Mouse (Mus musculus) kidney, embryonic 14.5 days (tissue): ENCODE measurements at regions not wholly inside any gene's neighbourhood (a gene's known extent, or its start where the extent isn't known, plus 50 kb on each side); places are given as distances from the start of the nearest gene placed in this dataset.

Experiments used
- ATAC-seq: fragments of 200-750 bp; cut with Nextera tagmentation; 2 replicates; pipeline ENCODE4 v1.8.0; 2017; ENCODE audit warnings: moderate number of reproducible peaks, mild to moderate bottlenecking, moderate TSS enrichment, moderate library complexity; ENCODE audit not compliant: low FRiP score, low TSS enrichment
- H3K27ac ChIP-seq: fragments of 300-500 bp; sonication (generic); 2 replicates; pipeline ENCODE4 v1.5.1; 2014; ENCODE audit warnings: low read depth, mild to moderate bottlenecking, low read length, moderate library complexity, mixed read lengths
- H3K27me3 ChIP-seq: fragments of 300-500 bp; sonication (generic); 2 replicates; pipeline ENCODE4 v1.6.1; 2014; ENCODE audit warnings: mild to moderate bottlenecking, low read length; ENCODE audit not compliant: control insufficient read depth, insufficient read depth
- H3K36me3 ChIP-seq: fragments of 300-500 bp; sonication (generic); 2 replicates; pipeline ENCODE4 v1.6.1; 2014; ENCODE audit warnings: low read length, mixed read lengths; ENCODE audit not compliant: control insufficient read depth, insufficient read depth
- H3K4me1 ChIP-seq: fragments of 300-500 bp; sonication (generic); 2 replicates; pipeline ENCODE4 v1.6.1; 2014; ENCODE audit warnings: low read length, mixed read lengths; ENCODE audit not compliant: control insufficient read depth, insufficient read depth
- H3K4me2 ChIP-seq: fragments of 300-500 bp; sonication (generic); replicated peaks from 2 replicates; pipeline ENCODE4 v1.6.1; 2014; ENCODE audit warnings: low read depth, mild to moderate bottlenecking, low read length
- H3K4me3 ChIP-seq: fragments of 300-500 bp; sonication (generic); 2 replicates; pipeline ENCODE4 v1.5.1; 2014; ENCODE audit warnings: mild to moderate bottlenecking, low read length
- H3K9ac ChIP-seq: fragments of 300-500 bp; sonication (generic); 2 replicates; pipeline ENCODE4 v1.6.1; 2014; ENCODE audit warnings: low read depth, mild to moderate bottlenecking, low read length, moderate library complexity
- H3K9me3 ChIP-seq: fragments of 300-500 bp; sonication (generic); 2 replicates; pipeline ENCODE4 v1.6.1; 2016; ENCODE audit warnings: low read length; ENCODE audit not compliant: control insufficient read depth
- WGBS: fragments of 180-500 bp; shearing (Covaris S2); extraction: QIAGEN DNeasy Blood & Tissue Kit; methylation state at CpG from one replicate; pipeline ENCODE4 v1.1.7; 2014; 5-methylcytosine and 5-hydroxymethylcytosine counted together

DNA sequence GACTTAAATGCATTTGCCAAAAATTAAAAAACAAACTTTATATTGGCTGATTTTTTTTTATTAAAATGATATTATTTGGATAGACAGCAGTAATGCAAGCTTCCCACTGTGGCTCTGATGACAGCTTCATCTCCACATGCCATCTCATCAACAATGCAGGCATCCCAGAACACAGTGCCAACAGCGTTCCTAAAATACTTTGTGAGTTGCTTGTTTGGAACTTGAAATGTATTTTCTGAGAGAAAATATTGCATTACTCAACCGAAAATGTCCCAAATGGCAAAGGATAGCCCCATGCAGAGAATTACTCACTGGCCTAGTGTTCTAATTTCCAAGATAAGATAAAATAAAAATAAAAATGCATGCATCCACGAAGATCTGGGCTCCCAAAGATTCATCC, 275.2 kb upstream of the Klf3 start:
- H3K9me3 ChIP-seq = no peaks in the 10 kb centered on the region
- WGBS = 73% methylated on average over 3 of the region's 3 CpGs
- no peak overlapping the region for H3K4me2 ChIP-seq
- no peak overlapping the region for H3K27ac ChIP-seq
- H3K36me3 ChIP-seq = no peaks in the 10 kb centered on the region
- H3K9ac ChIP-seq = no peak overlapping the region
- H3K27me3 ChIP-seq = no peaks in the 10 kb centered on the region
- no peaks in the 10 kb centered on the region for H3K4me1 ChIP-seq
- no peak for ATAC-seq
- no peak overlapping the region for H3K4me3 ChIP-seq

DNA sequence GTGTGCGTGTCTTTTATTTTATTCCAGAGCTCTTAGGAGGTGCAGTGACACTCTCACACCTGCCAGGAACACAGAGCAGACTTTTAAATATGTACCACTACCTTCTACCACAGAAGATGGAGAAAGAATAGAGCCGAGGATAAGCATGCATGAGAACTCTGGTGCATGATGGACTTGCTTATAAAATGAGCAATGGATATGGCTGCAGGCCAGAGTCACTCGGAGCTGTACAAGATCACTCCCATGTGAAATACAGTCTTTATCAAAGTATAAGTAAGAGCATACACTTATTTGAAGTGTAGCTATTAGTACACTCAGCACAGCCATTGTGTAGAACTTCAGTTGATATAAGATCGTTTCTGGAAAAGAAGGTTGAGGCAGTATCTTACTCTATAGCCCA, 268.8 kb upstream of the Klf3 start:
- H3K27me3 ChIP-seq = no peaks in the 10 kb centered on the region
- 89% methylated on average over 4 of the region's 4 CpGs for WGBS
- H3K9ac ChIP-seq = no peak overlapping the region
- no peak overlapping the region for H3K27ac ChIP-seq
- peaks cover 6% of the 10 kb centered on the region; the same call in 1 of the 2 replicates for H3K4me1 ChIP-seq
- no peaks in the 10 kb centered on the region for H3K36me3 ChIP-seq
- H3K4me2 ChIP-seq = no peak overlapping the region
- no peak for ATAC-seq
- H3K9me3 ChIP-seq = no peaks in the 10 kb centered on the region
- H3K4me3 ChIP-seq = no peak overlapping the region

DNA sequence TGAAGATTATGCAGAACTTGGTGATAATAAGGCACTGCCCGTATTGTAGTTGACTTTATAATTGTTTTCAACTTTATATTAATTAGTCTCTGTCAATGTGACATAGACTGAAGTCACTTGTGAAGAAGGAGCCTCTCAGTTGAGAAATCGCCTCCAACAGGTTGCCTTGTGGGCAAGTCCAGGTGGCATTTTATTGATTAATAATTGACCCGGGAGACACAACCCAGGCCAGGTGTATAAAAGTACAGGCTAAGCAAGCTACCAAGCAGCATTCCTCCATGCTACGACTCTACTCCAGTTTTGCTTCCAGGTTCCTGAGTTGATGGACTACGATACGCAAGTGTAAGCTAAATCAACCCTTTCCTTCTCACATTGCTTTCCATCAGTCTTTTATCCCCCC, 268.2 kb upstream of the Klf3 start:
- H3K27ac ChIP-seq = no peak overlapping the region
- H3K4me3 ChIP-seq = no peak overlapping the region
- WGBS = 92% methylated on average over 6 of the region's 6 CpGs
- no peaks in the 10 kb centered on the region for H3K36me3 ChIP-seq
- ATAC-seq = no peak
- no peak overlapping the region for H3K9ac ChIP-seq
- H3K27me3 ChIP-seq = no peaks in the 10 kb centered on the region
- no peaks in the 10 kb centered on the region for H3K9me3 ChIP-seq
- no peak overlapping the region for H3K4me2 ChIP-seq
- H3K4me1 ChIP-seq = peaks cover 6% of the 10 kb centered on the region; the same call in 1 of the 2 replicates

DNA sequence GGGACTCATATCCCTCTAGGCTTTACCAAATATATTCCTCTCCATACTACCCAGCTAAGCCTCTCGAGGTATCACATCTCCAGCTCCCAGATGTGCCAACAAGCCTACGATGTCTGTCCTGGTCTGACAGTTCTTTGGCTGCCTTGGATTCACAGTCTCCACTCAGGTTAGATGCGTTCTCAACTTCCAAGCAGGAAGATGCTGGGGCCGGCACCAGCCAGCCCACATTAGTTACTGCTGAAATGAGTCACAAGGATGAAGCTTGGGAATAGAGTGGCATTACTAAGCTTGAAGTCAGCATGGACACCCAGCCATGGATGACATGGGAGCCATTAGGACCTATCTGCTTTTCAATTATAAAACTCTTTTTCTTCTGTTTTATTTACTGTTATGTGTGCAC, 267.6 kb upstream of the Klf3 start:
- no peaks in the 10 kb centered on the region for H3K9me3 ChIP-seq
- no peaks in the 10 kb centered on the region for H3K36me3 ChIP-seq
- H3K4me3 ChIP-seq = no peak overlapping the region
- H3K4me2 ChIP-seq = no peak overlapping the region
- no peak for ATAC-seq
- H3K27me3 ChIP-seq = no peaks in the 10 kb centered on the region
- WGBS = 93% methylated on average over 4 of the region's 4 CpGs
- no peak overlapping the region for H3K9ac ChIP-seq
- no peak overlapping the region for H3K27ac ChIP-seq
- peaks cover 6% of the 10 kb centered on the region; the same call in 1 of the 2 replicates for H3K4me1 ChIP-seq

DNA sequence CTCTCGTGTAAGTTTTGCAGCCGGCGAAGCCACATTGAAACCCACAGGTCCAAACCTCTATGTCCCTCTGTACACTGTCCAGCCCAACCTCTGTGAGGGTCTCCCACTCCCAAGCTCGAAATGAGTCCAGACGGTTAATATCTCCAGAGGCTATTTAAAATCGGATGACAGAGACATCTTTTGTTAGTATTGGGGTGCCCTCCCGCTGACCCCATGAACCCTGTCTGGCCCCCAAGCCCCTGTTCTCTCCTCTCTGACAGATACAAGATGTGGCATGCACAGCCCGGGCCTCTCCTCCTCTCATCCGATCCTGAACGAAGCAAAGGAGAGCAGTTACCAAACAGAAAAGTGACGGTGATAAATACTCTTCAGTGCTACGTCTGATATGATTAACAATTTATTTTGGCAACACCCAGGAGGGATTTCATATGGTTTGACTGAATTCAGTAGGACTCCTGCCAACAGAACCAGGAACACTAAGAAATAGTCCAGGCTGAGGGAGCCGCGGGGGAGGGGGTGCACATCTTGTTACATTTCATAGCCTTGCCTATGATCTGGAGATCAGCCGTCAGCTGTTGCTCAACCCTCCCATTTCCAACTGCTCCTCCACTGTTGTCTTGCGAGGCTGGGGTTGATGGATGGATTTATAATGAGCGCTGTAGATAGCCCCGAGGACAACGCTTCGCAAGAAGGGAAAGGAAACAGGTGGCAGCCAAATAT, 266.6 kb upstream of the Klf3 start:
- Histone ChIP-seq H3K27me3 (no peaks in the 10 kb centered on the region), H3K36me3 (no peaks in the 10 kb centered on the region), H3K9ac (no peak overlapping the region), H3K4me2 (no peak overlapping the region), H3K9me3 (no peaks in the 10 kb centered on the region), H3K4me1 (peaks cover 6% of the 10 kb centered on the region; the same call in 1 of the 2 replicates), H3K4me3 (no peak overlapping the region), H3K27ac (no peak overlapping the region)
- 49% methylated on average over 20 of the region's 20 CpGs for WGBS
- ATAC-seq = peak; percentile 66

DNA sequence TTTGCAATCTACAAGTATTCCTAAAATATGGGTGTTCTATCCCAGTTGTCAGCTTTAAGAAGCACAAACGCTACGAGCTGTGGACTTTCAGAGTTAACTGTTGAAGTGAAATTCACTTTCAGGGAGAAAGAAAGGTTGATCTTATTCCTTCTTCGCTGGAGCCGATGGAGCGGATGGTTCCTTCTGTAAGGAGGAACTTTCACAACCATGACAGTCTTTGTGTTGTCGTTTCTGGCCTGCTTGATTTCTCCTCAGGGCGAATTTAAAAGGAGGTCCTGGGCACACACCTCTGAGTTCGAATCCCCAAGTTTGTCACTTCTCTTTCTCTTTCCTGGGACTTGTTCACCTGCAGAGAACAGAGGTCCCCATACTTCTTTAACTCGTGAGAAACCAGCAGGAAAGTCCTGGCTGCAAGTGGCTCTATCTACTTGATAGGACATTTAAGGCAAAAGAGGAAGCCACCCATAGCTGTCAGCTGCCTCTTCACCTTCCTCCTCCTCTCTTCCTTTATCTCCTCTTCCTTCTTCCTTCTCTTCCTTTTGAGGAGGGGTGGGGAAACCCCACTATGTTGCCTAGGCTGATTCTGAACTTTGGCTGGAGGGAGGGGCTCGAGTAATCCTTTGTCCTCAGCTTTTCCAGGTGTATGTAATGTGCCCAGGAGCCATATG, 265.9 kb upstream of the Klf3 start:
- Histone ChIP-seq H3K4me2 (no peak overlapping the region), H3K36me3 (no peaks in the 10 kb centered on the region), H3K9ac (no peak overlapping the region), H3K4me1 (peaks cover 6% of the 10 kb centered on the region; the same call in 1 of the 2 replicates), H3K27me3 (no peaks in the 10 kb centered on the region), H3K27ac (no peak overlapping the region), H3K9me3 (no peaks in the 10 kb centered on the region), H3K4me3 (no peak overlapping the region)
- WGBS = 75% methylated on average over 10 of the region's 10 CpGs
- no peak for ATAC-seq

DNA sequence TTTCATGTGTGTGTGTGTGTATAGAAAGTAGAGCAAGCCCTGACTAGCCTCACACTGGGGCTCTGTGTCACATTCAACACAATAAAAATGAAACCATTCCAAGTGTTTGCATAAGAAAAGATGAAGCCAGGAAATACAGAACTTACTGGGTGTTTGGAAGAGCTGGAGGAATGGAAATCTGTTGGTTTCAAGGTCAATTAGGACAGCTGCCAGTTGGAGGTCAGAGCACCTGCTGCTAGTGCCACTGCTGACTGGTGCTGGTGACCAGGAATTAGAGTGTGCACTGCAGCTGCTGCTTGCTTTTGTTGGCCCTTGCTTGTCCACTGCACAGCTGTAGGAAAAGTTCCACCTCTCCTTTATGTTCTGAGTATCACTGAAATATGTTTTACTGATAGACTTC, 261.4 kb upstream of the Klf3 start:
- no peaks in the 10 kb centered on the region for H3K4me1 ChIP-seq
- no peak overlapping the region for H3K4me3 ChIP-seq
- H3K36me3 ChIP-seq = no peaks in the 10 kb centered on the region
- ATAC-seq = no peak
- no peaks in the 10 kb centered on the region for H3K27me3 ChIP-seq
- H3K9me3 ChIP-seq = peaks cover 2% of the 10 kb centered on the region; the same call in 1 of the 2 replicates
- H3K9ac ChIP-seq = no peak overlapping the region
- H3K27ac ChIP-seq = no peak overlapping the region
- no peak overlapping the region for H3K4me2 ChIP-seq

DNA sequence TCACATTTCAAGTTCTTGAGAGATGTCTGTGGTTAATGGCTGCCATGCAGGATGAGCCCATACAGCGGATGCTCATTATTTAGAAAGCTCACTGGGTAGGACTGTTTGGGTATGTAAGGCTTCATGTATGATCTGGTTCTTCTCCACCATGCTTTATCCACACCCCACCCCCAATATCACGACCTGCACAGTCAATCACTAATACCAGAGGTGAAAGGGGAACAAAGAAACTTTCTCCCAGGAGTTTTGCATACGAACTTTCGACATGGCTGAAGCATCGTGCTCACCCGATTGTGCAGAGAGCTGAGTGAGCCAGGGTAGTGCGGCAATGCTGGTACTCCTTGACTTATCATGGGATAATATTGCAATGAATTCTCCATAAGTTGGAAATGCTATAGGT, 247.3 kb upstream of the Klf3 start:
- Histone ChIP-seq H3K4me2 (no peak overlapping the region), H3K36me3 (no peaks in the 10 kb centered on the region), H3K4me1 (no peaks in the 10 kb centered on the region), H3K9ac (no peak overlapping the region), H3K4me3 (no peak overlapping the region), H3K9me3 (no peaks in the 10 kb centered on the region), H3K27me3 (no peaks in the 10 kb centered on the region), H3K27ac (no peak overlapping the region)
- ATAC-seq = no peak
- WGBS = 91% methylated on average over 7 of the region's 7 CpGs
